Mouse (Mus musculus) heart, adult 2 months (tissue): Measurements from ENCODE around the gene Syt2.

Experiments used
- CTCF ChIP-seq: fragments of 200-600 bp; IDR thresholded peaks from 2 replicates; pipeline ENCODE4 v1.8.1; 2022; ENCODE audit warnings: antibody characterized with exemption, mild to moderate bottlenecking, moderate library complexity
- EP300 ChIP-seq: fragments of 200-500 bp; IDR thresholded peaks from 2 replicates; pipeline ENCODE4 v1.6.1; 2011; ENCODE audit warnings: low read depth, low read length, control low read depth; ENCODE audit not compliant: insufficient read depth
- POLR2A ChIP-seq: fragments of 200-500 bp; IDR thresholded peaks from 2 replicates; pipeline ENCODE4 v1.6.1; 2011; ENCODE audit warnings: mild to moderate bottlenecking, low read depth, low read length, control low read depth; ENCODE audit not compliant: insufficient read depth

DNA sequence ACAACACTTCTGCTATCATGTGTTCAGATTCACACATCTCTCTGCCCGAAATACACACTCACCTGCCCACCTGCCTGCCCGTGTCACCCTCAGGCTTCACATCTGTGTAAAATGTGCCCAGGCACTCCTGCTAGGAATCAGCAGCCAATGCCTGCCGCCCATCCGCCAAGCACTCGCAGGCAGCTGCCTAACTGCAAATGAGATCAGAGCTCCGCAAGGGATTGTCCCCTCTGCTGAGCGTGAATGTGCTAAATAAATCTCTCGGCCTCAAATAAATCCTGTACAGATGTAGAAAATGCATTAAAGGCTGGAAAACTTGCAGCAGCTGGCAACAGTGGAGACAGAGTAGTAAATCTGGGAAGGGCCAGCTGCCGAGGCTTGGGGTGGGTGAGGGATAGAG, 36.0 kb downstream of the Syt2 start:
- no peak for TF ChIP-seq CTCF
- no peak for TF ChIP-seq EP300
- no peak for TF ChIP-seq POLR2A
